Mouse (Mus musculus) layer of hippocampus, postnatal 25 days (tissue): ENCODE measurements around the gene Lin52. TPM values are rescaled to one million over a fixed set of nuclear protein-coding genes. Genes with fewer than 3 reads are reported as not detected.

Experiments used
- DNase-seq, 2 experiments: peaks; one replicate each; pipeline ENCODE4 v3.0.0; 2022; ENCODE audit warnings: mixed read lengths in 2 of 2, low spot score in 1 of 2; ENCODE audit errors: extremely low spot score in 1 of 2
- total RNA-seq, 2 experiments: library from RNA; stranded (reverse); gene quantifications; 2 replicates each; pipeline ENCODE4 v1.2.3; 2021

Lin52 gene
- total RNA-seq, 2 experiments from 2014 or later = 20.4 to 25.5 TPM

DNA sequence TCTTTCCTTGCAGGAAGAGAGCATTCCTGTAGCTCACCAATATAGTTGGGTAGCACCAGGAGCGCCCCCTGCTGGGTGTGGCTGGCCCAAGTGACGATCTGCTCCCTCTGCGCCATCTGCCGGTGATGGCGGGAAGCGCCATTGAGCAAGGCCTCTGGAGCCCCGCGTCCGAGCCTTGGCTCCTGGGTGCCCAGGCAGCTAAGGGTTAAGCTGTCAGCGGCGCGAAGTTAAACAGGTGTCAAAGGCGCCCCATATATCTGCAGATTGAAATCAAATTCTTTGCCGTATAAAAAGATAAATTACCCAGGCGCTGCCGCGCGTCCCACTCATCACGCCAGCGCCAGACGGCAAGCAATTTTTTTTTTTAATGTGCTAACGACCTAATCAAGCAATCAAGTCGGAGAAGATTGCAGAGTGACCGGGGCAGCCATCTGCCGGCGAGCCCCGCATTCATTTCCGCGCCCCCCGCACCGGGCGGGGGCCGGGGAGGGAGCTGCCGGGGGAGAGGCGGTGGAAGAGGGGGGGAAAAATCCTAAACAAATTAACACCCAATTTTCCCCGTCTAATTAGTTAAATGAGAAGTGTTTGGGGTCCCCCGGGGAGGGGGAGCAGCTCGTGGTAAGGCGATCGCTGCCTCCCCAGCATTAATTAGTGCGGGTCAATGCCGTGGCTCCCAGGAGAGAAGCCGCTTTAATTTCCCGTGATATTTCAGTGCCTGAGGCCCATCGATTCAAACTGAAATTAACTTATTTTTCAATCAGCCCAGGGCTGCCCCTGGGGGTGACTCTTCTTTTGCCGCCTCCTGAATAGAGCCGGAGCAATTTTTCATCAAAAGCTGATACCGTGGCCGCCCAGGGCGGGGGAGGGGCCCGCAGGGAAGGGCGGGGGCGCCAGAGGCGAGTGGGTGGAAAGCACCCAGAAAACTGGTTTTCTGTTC, 138.9 kb downstream of the Lin52 start:
- peak; percentile 99 to 100 for DNase-seq

Other genes with a start within 250 kb of the Lin52 start
- gene Elmsan1, start 232.5 kb upstream of the Lin52 start, total RNA-seq = 10 to 100 TPM; 21.0 to 21.7 TPM
- 10 to 100 TPM; 38.0 to 41.3 TPM for gene Ptgr2, start 166.2 kb upstream of the Lin52 start, total RNA-seq
- gene Zfp410, start 134.6 kb upstream of the Lin52 start, total RNA-seq = 10 to 100 TPM; 31.4 to 38.7 TPM
- gene Coq6, start 89.8 kb upstream of the Lin52 start, total RNA-seq = 10 to 100 TPM; 26.4 to 28.7 TPM
- 10 to 100 TPM in 1 of 2 experiments, 1 to 10 TPM in 1; 9.5 to 10.8 TPM for gene Fam161b, start 89.6 kb upstream of the Lin52 start, total RNA-seq
- gene Entpd5, start 42.4 kb upstream of the Lin52 start, total RNA-seq = 10 to 100 TPM; 24.8 to 27.0 TPM
- 10 to 100 TPM in 1 of 2 experiments, 1 to 10 TPM in 1; 7.0 to 11.0 TPM for gene Bbof1, start 42.4 kb upstream of the Lin52 start, total RNA-seq
- gene Rnf113a2, start 34.2 kb upstream of the Lin52 start, total RNA-seq = 10 to 100 TPM; 13.0 to 13.3 TPM
- gene Aldh6a1, start 418 bp upstream of the Lin52 start, total RNA-seq = 10 to 100 TPM; 45.1 to 47.5 TPM
- gene Vsx2, start 118.3 kb downstream of the Lin52 start, total RNA-seq = under 1 TPM; 0.12 to 0.22 TPM
- gene Abcd4, start 166.0 kb downstream of the Lin52 start, total RNA-seq = 10 to 100 TPM; 14.1 to 15.5 TPM
- gene Vrtn, start 189.6 kb downstream of the Lin52 start, total RNA-seq = not detected
- gene Syndig1l, start 247.4 kb downstream of the Lin52 start, total RNA-seq = 1 to 10 TPM; 7.3 to 7.5 TPM